Mouse (Mus musculus) CH12.LX (cell line): ENCODE measurements at regions not wholly inside any gene's neighbourhood (a gene's known extent, or its start where the extent isn't known, plus 50 kb on each side); places are given as distances from the start of the nearest gene placed in this dataset.

Source experiments
- DNase-seq: peaks from one replicate; pipeline ENCODE4 v3.0.0-alpha.2; 2013; ENCODE audit errors: extremely low read depth
- H3K27ac ChIP-seq: 2 replicates; pipeline ENCODE4 v1.5.1; 2012; ENCODE audit warnings: low read depth, mild to moderate bottlenecking, control low read depth, moderate library complexity; ENCODE audit not compliant: insufficient read depth
- H3K27me3 ChIP-seq: replicated peaks from 2 replicates; pipeline ENCODE3; 2012; ENCODE audit warnings: inconsistent platforms
- H3K36me3 ChIP-seq, 2 experiments: replicated peaks in 1 of 2; 2 replicates each; pipeline versions ENCODE3 to v1.6.1; 2012; ENCODE audit warnings: inconsistent platforms in 1 of 2, low read length in 1 of 2, mild to moderate bottlenecking in 1 of 2, mixed read lengths in 1 of 2, moderate library complexity in 1 of 2; ENCODE audit not compliant: control insufficient read depth in 1 of 2, insufficient read depth in 1 of 2
- H3K4me1 ChIP-seq, 2 experiments: 2 replicates each; pipeline ENCODE4 v1.6.1; 2012; ENCODE audit warnings: inconsistent platforms in 1 of 2, moderate library complexity in 1 of 2; ENCODE audit not compliant: insufficient read depth in 2 of 2, control insufficient read depth in 1 of 2
- H3K4me2 ChIP-seq: 2 replicates; pipeline ENCODE4 v1.6.1; 2012; ENCODE audit warnings: low read depth, mild to moderate bottlenecking, control low read depth; ENCODE audit not compliant: poor library complexity, insufficient read depth, severe bottlenecking
- H3K4me3 ChIP-seq, 3 experiments: fragments of 150-350 bp in 1 of 3; sonication (generic) in 1 of 3; replicated peaks in 1 of 3; 2 replicates each; pipeline versions ENCODE3 to v1.5.1; 2011 to 2012; ENCODE audit warnings: low read depth in 2 of 3, low read length in 2 of 3, mild to moderate bottlenecking in 2 of 3, moderate library complexity in 2 of 3, control low read depth in 1 of 3, improper control_type of control experiment in 1 of 3, inconsistent platforms in 1 of 3, mixed read lengths in 1 of 3; ENCODE audit not compliant: poor library complexity in 1 of 3
- H3K79me2 ChIP-seq: replicated peaks from 2 replicates; pipeline ENCODE4 v1.6.1; 2012; ENCODE audit warnings: mild to moderate bottlenecking, moderate library complexity; ENCODE audit not compliant: control insufficient read depth, poor library complexity, insufficient read depth, severe bottlenecking; ENCODE audit errors: extremely low read depth
- H3K9ac ChIP-seq: 2 replicates; pipeline ENCODE4 v1.6.1; 2012; ENCODE audit warnings: low read depth, mild to moderate bottlenecking, control low read depth, moderate library complexity; ENCODE audit not compliant: insufficient read depth
- H3K9me3 ChIP-seq: replicated peaks from 2 replicates; pipeline ENCODE3; 2012; ENCODE audit warnings: low read length, inconsistent platforms, mixed read lengths
- BHLHE40 ChIP-seq: IDR thresholded peaks from 2 replicates; pipeline ENCODE4 v1.6.1; 2011; ENCODE audit warnings: mild to moderate bottlenecking, low read depth, low read length, improper control_type of control experiment
- CTCF ChIP-seq, 2 experiments: IDR thresholded peaks in 1 of 2; conservative IDR thresholded peaks in 1 of 2; 2 replicates each; pipeline ENCODE4 v1.5.1; 2011 to 2012; ENCODE audit warnings: low read depth in 2 of 2, low read length in 2 of 2, improper control_type of control experiment in 1 of 2, inconsistent platforms in 1 of 2, mild to moderate bottlenecking in 1 of 2, moderate library complexity in 1 of 2
- GABPA ChIP-seq: IDR thresholded peaks from 2 replicates; pipeline ENCODE4 v1.6.1; 2012; ENCODE audit warnings: low read depth, low read length, improper control_type of control experiment, inconsistent platforms; ENCODE audit not compliant: insufficient replicate concordance
- HCFC1 ChIP-seq: IDR thresholded peaks from 2 replicates; pipeline ENCODE4 v1.6.1; 2012; ENCODE audit warnings: low read depth, mild to moderate bottlenecking, inconsistent platforms, low read length, improper control_type of control experiment
- IRF4 ChIP-seq: IDR thresholded peaks from 2 replicates; pipeline ENCODE4 v1.6.1; 2014; ENCODE audit warnings: low read depth, mild to moderate bottlenecking, inconsistent platforms, low read length, improper control_type of control experiment
- NRF1 ChIP-seq: IDR thresholded peaks from 2 replicates; pipeline ENCODE4 v1.6.1; 2014; ENCODE audit warnings: low read depth, mild to moderate bottlenecking, inconsistent platforms, low read length, improper control_type of control experiment, moderate library complexity
- POLR2A ChIP-seq: IDR thresholded peaks from 2 replicates; pipeline ENCODE4 v1.6.1; 2011; ENCODE audit warnings: low read depth, mild to moderate bottlenecking, improper control_type of control experiment, low read length
- RAD21 ChIP-seq: IDR thresholded peaks from 2 replicates; pipeline ENCODE4 v1.6.1; 2011; ENCODE audit warnings: low read depth, mild to moderate bottlenecking, low read length, improper control_type of control experiment, moderate library complexity
- TBP ChIP-seq: conservative IDR thresholded peaks from 2 replicates; pipeline ENCODE4 v1.6.1; 2011; ENCODE audit warnings: low read depth, low read length, improper control_type of control experiment
- UBTF ChIP-seq: IDR thresholded peaks from 2 replicates; pipeline ENCODE4 v1.6.1; 2012; ENCODE audit warnings: low read depth, mild to moderate bottlenecking, inconsistent platforms, low read length, improper control_type of control experiment, moderate library complexity
- USF2 ChIP-seq: conservative IDR thresholded peaks from 2 replicates; pipeline ENCODE4 v1.6.1; 2011; ENCODE audit warnings: low read depth, low read length, improper control_type of control experiment
- ZC3H11A ChIP-seq: IDR thresholded peaks from 2 replicates; pipeline ENCODE4 v1.6.1; 2012; ENCODE audit warnings: low read depth, mild to moderate bottlenecking, inconsistent platforms, low read length, improper control_type of control experiment
- ZNF384 ChIP-seq: IDR thresholded peaks from 2 replicates; pipeline ENCODE4 v1.6.1; 2012; ENCODE audit warnings: low read depth, low read length, improper control_type of control experiment, inconsistent platforms
- dilution Hi-C: fragments of 300-500 bp; cut with MboI; formaldehyde crosslinking; loops from 2 replicates; pipeline ENCODE4 v1.14.3; 2020; ENCODE audit warnings: low sequenced_read_pairs; ENCODE audit not compliant: extremely low pct_unique_long_range_greater_than_20kb, extremely low pct_ligation_motif_present
- in situ Hi-C: fragments of 300-500 bp; cut with MboI; formaldehyde crosslinking; loops from 3 replicates; pipeline ENCODE4 v1.14.3; 2019; ENCODE audit warnings: low sequenced_read_pairs, low pct_ligation_motif_present, low pct_unique_long_range_greater_than_20kb, mixed read lengths

DNA sequence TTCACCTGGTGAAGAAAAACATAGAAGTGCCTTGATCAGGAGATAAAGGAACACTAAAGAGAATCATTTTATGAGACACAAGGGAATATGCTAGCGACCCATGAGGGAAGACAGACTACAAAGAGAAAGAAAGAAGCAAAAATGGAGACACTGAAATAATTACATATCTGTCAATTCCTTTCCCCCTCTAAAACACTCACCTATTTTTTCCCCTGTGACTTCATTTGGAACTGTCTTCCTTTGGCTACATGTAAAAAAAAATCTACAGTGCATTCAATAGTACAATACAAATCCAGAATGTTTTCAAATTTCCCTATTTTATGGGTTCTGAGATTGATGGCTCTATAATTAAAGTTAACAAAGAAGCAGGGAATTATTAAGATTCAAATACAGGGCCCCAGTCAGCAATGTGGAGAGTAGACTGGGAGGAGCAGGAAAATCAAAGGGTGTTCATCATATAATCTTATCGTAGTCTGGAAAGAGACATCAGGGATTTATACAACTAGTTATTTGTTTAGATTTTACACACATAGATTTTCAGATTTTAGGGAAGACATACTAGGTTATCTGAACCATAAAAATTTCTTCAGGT is 598.0 kb downstream of the Hdgfl1 start:
- Histone ChIP-seq H3K36me3 (no peaks in the 10 kb centered on the region), H3K4me2 (no peak overlapping the region), H3K4me3 (no peak overlapping the region), H3K9ac (no peak overlapping the region), H3K9me3 (no peaks in the 10 kb centered on the region), H3K27ac (no peak overlapping the region), H3K27me3 (no peaks in the 10 kb centered on the region), H3K79me2 (no peaks in the 10 kb centered on the region), H3K4me1 (no peaks in the 10 kb centered on the region)
- TF ChIP-seq HCFC1 (no peak), NRF1 (no peak)
- in situ Hi-C loops (no loop called here), dilution Hi-C loops (no loop called here)
- no peak for DNase-seq

DNA sequence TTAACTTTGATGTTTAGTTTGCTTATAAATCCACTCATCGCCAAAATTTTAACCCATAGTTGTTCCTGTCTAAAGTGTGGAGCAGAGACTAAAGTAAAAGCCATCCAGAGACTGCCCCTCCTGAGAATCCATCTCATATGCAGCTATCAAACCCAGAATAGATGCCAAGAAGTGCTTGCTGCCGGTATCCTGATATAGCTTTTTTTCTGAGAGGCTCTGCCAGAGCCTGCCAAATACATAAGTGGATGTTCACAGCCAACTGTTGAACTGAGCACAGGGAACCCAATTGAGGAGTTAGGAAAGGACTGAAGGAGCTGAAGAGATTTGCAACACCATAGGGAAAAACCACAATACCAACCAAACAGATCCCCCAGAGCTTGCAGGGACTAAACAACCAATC is 600.3 kb downstream of the Hdgfl1 start:
- DNase-seq = no peak
- Histone ChIP-seq H3K36me3 (no peaks in the 10 kb centered on the region), H3K27ac (no peak overlapping the region), H3K27me3 (no peaks in the 10 kb centered on the region), H3K9me3 (no peaks in the 10 kb centered on the region), H3K4me2 (no peak overlapping the region), H3K4me3 (no peak overlapping the region), H3K9ac (no peak overlapping the region), H3K4me1 (no peaks in the 10 kb centered on the region), H3K79me2 (no peaks in the 10 kb centered on the region)
- in situ Hi-C loops (no loop called here), dilution Hi-C loops (no loop called here)
- TF ChIP-seq IRF4 (no peak), ZC3H11A (no peak), BHLHE40 (no peak), TBP (no peak), UBTF (no peak), HCFC1 (no peak), GABPA (no peak), CTCF (conservative IDR thresholded peaks at IDR 0.05 in 1 of 2, IDR thresholded peaks at IDR 0.05 in 1 of 2; ENCODE audit: low read depth in 2 of 2, low read length in 2 of 2) (no peak), USF2 (no peak), ZNF384 (no peak)

DNA sequence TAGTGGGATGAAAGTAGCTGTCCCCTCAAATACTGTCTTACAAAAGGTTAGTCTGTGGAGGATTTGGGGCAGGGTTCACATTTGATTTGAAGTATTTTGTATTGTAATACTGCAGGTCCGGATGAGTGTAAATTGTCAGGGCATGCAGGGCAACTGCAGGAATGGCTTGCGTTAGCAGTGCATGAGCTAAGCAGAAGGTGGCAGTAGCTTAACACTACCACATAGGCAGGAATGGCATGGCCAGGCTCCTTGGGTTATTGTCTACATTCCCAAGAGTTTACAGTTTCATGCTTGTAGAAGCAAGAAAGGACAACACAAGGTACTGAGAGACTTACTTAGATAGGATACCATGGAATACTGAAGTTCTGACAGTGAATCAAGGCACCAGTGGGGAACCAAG is 611.3 kb downstream of the Hdgfl1 start:
- H3K9me3 ChIP-seq = no peaks in the 10 kb centered on the region
- dilution Hi-C loops (no loop called here), in situ Hi-C loops (no loop called here)
- no peak overlapping the region for H3K4me3 ChIP-seq
- H3K4me1 ChIP-seq = no peaks in the 10 kb centered on the region
- TF ChIP-seq CTCF (conservative IDR thresholded peaks at IDR 0.05 in 1 of 2, IDR thresholded peaks at IDR 0.05 in 1 of 2; ENCODE audit: low read depth in 2 of 2, low read length in 2 of 2) (0 out of 4 replicates have a peak, but pooled peaks of 1 of the 2 experiments have one; percentile 15), POLR2A (no peak), RAD21 (peak; percentile 39)
- H3K9ac ChIP-seq = no peak overlapping the region
- H3K79me2 ChIP-seq = no peaks in the 10 kb centered on the region
- H3K36me3 ChIP-seq = no peaks in the 10 kb centered on the region
- no peak for DNase-seq
- H3K27ac ChIP-seq = no peak overlapping the region
- no peaks in the 10 kb centered on the region for H3K27me3 ChIP-seq
- H3K4me2 ChIP-seq = no peak overlapping the region
